Mouse (Mus musculus): ENCODE measurements around the gene Efr3b. TPM values are rescaled to one million over a fixed set of nuclear protein-coding genes. Genes with fewer than 3 reads are reported as not detected.

Gene Efr3b
- polyA plus RNA-seq, 1 experiment from 2014 or later: 1.1 TPM

GRCm38 (mm10) chr12:4011715-4012114, 27.0 kb downstream of the Efr3b start:
- DNase-seq (ENCODE audit: low spot score): no peak
- TF ChIP-seq EP300 (IDR thresholded peaks at IDR 0.05) (no peak), CTCF (IDR thresholded peaks at IDR 0.05) (no peak)
- H3K36me3 ChIP-seq (ENCODE audit: insufficient read depth, low read length): no peaks in the 10 kb centered on the region

GRCm38 (mm10) chr12:4011301-4011700, 27.4 kb downstream of the Efr3b start:
- H3K4me1 ChIP-seq (ENCODE audit: insufficient read depth, low read depth, low read length): peaks cover 4% of the 10 kb centered on the region; the same call in 1 of the 2 replicates
- H3K4me3 ChIP-seq (ENCODE audit: low read depth, low read length): no peak overlapping the region
- no peaks in the 10 kb centered on the region for H3K9me3 ChIP-seq (ENCODE audit: low read length)
- TF ChIP-seq EP300 (IDR thresholded peaks at IDR 0.05) (no peak), CTCF (IDR thresholded peaks at IDR 0.05) (no peak)
- WGBS: 82% methylated on average over 4 of the region's 4 CpGs
- no peaks in the 10 kb centered on the region for H3K36me3 ChIP-seq (ENCODE audit: insufficient read depth, low read length)
- ATAC-seq (no peak), DNase-seq (ENCODE audit: low spot score) (no peak)
- no peak overlapping the region for H3K4me2 ChIP-seq (replicated peaks; ENCODE audit: low read depth, low read length)
- H3K27ac ChIP-seq (ENCODE audit: low read length): no peak overlapping the region
- H3K9ac ChIP-seq (replicated peaks; ENCODE audit: low read depth): no peak overlapping the region
- no peaks in the 10 kb centered on the region for H3K27me3 ChIP-seq (replicated peaks; ENCODE audit: insufficient read depth, low read length)

More at GRCm38 (mm10) chr12:4011715-4012114, 27.0 kb downstream of the Efr3b start:
- Histone ChIP-seq H3K4me1 (ENCODE audit: insufficient read depth, low read depth, low read length) (peaks cover 3% of the 10 kb centered on the region; the same call in 1 of the 2 replicates), H3K27me3 (replicated peaks; ENCODE audit: insufficient read depth, low read length) (no peaks in the 10 kb centered on the region), H3K27ac (ENCODE audit: low read length) (no peak overlapping the region), H3K9ac (replicated peaks; ENCODE audit: low read depth) (no peak overlapping the region), H3K4me2 (replicated peaks; ENCODE audit: low read depth, low read length) (no peak overlapping the region), H3K4me3 (ENCODE audit: low read depth, low read length) (no peak overlapping the region), H3K9me3 (ENCODE audit: low read length) (no peaks in the 10 kb centered on the region)
- ATAC-seq: no peak
- WGBS: 82% methylated on average over 5 of the region's 5 CpGs

- Histone ChIP-seq H3K27ac (ENCODE audit: low read length) (no peak overlapping the region), H3K9me3 (ENCODE audit: low read length) (no peaks in the 10 kb centered on the region), H3K4me2 (replicated peaks; ENCODE audit: low read depth, low read length) (no peak overlapping the region), H3K4me3 (ENCODE audit: low read depth, low read length) (no peak overlapping the region), H3K27me3 (replicated peaks; ENCODE audit: insufficient read depth, low read length) (no peaks in the 10 kb centered on the region), H3K36me3 (ENCODE audit: insufficient read depth, low read length) (no peaks in the 10 kb centered on the region), H3K9ac (replicated peaks; ENCODE audit: low read depth) (no peak overlapping the region), H3K4me1 (ENCODE audit: insufficient read depth, low read depth, low read length) (peaks cover 4% of the 10 kb centered on the region; the same call in 1 of the 2 replicates)
- TF ChIP-seq CTCF (IDR thresholded peaks at IDR 0.05): no peak
- TF ChIP-seq EP300 (IDR thresholded peaks at IDR 0.05): no peak
- DNase-seq (ENCODE audit: low spot score) (no peak), ATAC-seq (no peak)
- WGBS: 89% methylated on average over 12 of the region's 12 CpGs
Observed at GRCm38 (mm10) chr12:4008731-4009130, 30.0 kb downstream of the Efr3b start.

- no peaks in the 10 kb centered on the region for H3K9me3 ChIP-seq (ENCODE audit: low read length)
- 0 out of 2 replicates have a peak overlapping the region, but pooled peaks have one; percentile 15 for H3K27ac ChIP-seq (ENCODE audit: low read length)
- no peaks in the 10 kb centered on the region for H3K27me3 ChIP-seq (replicated peaks; ENCODE audit: insufficient read depth, low read length)
- no peak overlapping the region for H3K4me2 ChIP-seq (replicated peaks; ENCODE audit: low read depth, low read length)
- H3K4me3 ChIP-seq (ENCODE audit: low read depth, low read length): no peak overlapping the region
- WGBS: 38% methylated on average over 4 of the region's 4 CpGs
- H3K4me1 ChIP-seq (ENCODE audit: insufficient read depth, low read depth, low read length): peaks cover 4% of the 10 kb centered on the region; the same call in 1 of the 2 replicates
- DNase-seq (ENCODE audit: low spot score) (peak; percentile 41), ATAC-seq (peak; percentile 35)
- TF ChIP-seq CTCF (IDR thresholded peaks at IDR 0.05) (no peak), EP300 (IDR thresholded peaks at IDR 0.05) (no peak)
- H3K9ac ChIP-seq (replicated peaks; ENCODE audit: low read depth): no peak overlapping the region
- no peaks in the 10 kb centered on the region for H3K36me3 ChIP-seq (ENCODE audit: insufficient read depth, low read length)
Observed at GRCm38 (mm10) chr12:4007766-4008165, 30.9 kb downstream of the Efr3b start.

GRCm38 (mm10) chr12:4007181-4007580, 31.5 kb downstream of the Efr3b start:
- WGBS: 47% methylated on average over 3 of the region's 4 CpGs

GRCm38 (mm10) chr12:4006079-4006478, 32.6 kb downstream of the Efr3b start:
- Histone ChIP-seq H3K4me2 (replicated peaks; ENCODE audit: low read depth, low read length) (no peak overlapping the region), H3K4me3 (ENCODE audit: low read depth, low read length) (no peak overlapping the region), H3K36me3 (ENCODE audit: insufficient read depth, low read length) (no peaks in the 10 kb centered on the region), H3K27ac (ENCODE audit: low read length) (no peak overlapping the region), H3K9me3 (ENCODE audit: low read length) (no peaks in the 10 kb centered on the region), H3K9ac (replicated peaks; ENCODE audit: low read depth) (no peak overlapping the region), H3K4me1 (ENCODE audit: insufficient read depth, low read depth, low read length) (peaks cover 4% of the 10 kb centered on the region; the same call in 1 of the 2 replicates), H3K27me3 (replicated peaks; ENCODE audit: insufficient read depth, low read length) (no peaks in the 10 kb centered on the region)
- TF ChIP-seq CTCF (IDR thresholded peaks at IDR 0.05) (no peak), EP300 (IDR thresholded peaks at IDR 0.05) (no peak)
- ATAC-seq (no peak), DNase-seq (ENCODE audit: low spot score) (no peak)
- WGBS: 65% methylated on average over 7 of the region's 7 CpGs

More at GRCm38 (mm10) chr12:4007181-4007580, 31.5 kb downstream of the Efr3b start:
- Histone ChIP-seq H3K4me2 (replicated peaks; ENCODE audit: low read depth, low read length) (no peak overlapping the region), H3K27ac (ENCODE audit: low read length) (0 out of 2 replicates have a peak overlapping the region, but pooled peaks have one; percentile 15), H3K9ac (replicated peaks; ENCODE audit: low read depth) (no peak overlapping the region), H3K36me3 (ENCODE audit: insufficient read depth, low read length) (no peaks in the 10 kb centered on the region), H3K27me3 (replicated peaks; ENCODE audit: insufficient read depth, low read length) (no peaks in the 10 kb centered on the region), H3K4me3 (ENCODE audit: low read depth, low read length) (no peak overlapping the region), H3K4me1 (ENCODE audit: insufficient read depth, low read depth, low read length) (peaks cover 4% of the 10 kb centered on the region; the same call in 1 of the 2 replicates), H3K9me3 (ENCODE audit: low read length) (no peaks in the 10 kb centered on the region)
- DNase-seq (ENCODE audit: low spot score) (peak; percentile 78), ATAC-seq (peak; percentile 89)
- TF ChIP-seq EP300 (IDR thresholded peaks at IDR 0.05): peak; percentile 27; the same call in 1 of the 2 replicates
- no peak for TF ChIP-seq CTCF (IDR thresholded peaks at IDR 0.05)
